Mouse (Mus musculus) heart, adult 8-10 months (tissue): Measurements from ENCODE around the gene Ncapg2. TPM values are rescaled to one million over a fixed set of nuclear protein-coding genes. Genes with fewer than 3 reads are reported as not detected.

Experiments used
- DNase-seq: peaks from one replicate; pipeline ENCODE4 v3.0.0; 2022; ENCODE audit warnings: low spot score
- total RNA-seq, 4 experiments: library from RNA; stranded (reverse); gene quantifications; 2 replicates each; pipeline ENCODE4 v1.2.4; 2022

Ncapg2 gene
- total RNA-seq: 1 to 10 TPM; 2.6 to 4.2 (median 2.7) TPM

- peak; percentile 97 for DNase-seq
Measured at GRCm38 (mm10) chr12:116405045-116405835, at the start of gene Ncapg2. Ncapg2 (plus strand) TSS chr12:116405402.

GRCm38 (mm10) chr12:116362091-116362490 is 43.1 kb upstream of the Ncapg2 start:
- DNase-seq: no peak

DNA sequence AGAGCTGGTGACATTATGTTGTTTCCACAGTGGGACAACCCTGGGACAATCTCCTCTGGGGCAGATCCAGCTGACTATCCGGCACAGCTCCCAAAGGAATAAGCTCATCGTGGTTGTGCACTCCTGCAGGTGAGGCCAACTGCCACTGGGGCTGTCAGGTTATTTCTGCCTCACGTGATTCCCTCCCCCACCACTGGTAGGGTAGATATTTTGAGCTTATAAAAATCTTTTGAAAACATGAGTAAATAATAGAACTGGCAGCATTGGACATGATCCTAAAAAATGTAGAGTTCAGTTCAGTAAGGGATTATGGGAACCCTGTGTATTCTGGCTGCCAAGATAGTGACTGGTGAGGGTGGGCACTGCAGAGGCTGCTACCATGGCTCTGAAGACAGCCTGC is 38.3 kb upstream of the Ncapg2 start:
- no peak for DNase-seq

DNA sequence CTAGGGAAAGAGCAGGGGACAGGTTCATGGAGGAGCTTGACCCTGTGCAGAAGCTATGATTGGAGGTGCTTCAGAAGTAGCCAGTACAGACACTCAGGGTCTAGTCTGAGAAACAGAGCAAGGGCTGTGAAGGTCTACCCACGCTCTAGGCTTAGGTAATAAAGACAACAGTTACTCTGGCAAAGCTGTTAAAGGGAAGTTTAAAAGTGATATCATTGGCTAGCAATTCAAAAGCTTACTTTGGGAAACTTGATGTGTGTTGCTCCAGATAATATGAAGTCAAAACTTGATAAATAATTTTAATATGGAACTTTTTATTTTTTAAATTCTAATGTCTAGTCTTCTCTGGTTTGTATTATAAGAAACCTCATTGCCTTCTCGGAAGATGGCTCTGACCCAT is 37.9 kb upstream of the Ncapg2 start:
- DNase-seq: no peak

DNA sequence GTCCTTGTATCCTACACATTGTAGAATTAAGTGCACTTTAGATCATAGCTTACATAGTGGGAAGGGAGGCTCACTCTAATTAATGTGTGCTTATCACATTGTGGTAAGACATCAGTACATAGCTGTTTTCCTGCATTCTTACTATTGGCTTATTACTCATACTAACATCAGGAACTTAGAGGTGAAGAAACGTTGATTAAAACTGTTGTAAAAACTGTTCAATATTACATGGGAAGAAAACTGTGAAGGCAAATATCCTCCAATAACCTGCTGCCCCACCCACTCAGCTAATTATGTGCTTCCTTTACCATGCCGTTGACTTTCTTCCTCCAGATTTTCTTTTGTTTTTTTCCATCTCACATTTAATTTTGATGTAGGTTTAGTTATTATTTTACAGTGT is 36.3 kb upstream of the Ncapg2 start:
- DNase-seq: no peak

DNA sequence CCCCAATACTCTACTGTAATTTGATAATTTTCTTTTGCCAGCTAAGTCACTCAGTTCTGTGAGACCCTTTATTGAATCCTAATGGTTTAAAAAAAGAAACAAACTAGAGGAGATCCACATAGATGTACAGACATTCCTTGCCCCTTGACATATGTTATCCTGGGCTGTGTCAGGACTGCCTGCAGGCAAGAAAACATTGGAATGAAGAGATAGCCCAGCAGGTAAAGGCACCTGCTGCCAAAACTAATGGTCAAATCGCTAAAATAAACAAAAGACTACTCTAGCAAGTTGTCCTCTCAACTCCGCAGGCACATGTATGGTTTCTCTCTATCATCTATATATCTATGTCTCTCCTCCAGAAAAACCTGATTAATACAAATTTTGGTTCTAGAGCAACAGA is 22.1 kb upstream of the Ncapg2 start:
- DNase-seq: no peak

DNA sequence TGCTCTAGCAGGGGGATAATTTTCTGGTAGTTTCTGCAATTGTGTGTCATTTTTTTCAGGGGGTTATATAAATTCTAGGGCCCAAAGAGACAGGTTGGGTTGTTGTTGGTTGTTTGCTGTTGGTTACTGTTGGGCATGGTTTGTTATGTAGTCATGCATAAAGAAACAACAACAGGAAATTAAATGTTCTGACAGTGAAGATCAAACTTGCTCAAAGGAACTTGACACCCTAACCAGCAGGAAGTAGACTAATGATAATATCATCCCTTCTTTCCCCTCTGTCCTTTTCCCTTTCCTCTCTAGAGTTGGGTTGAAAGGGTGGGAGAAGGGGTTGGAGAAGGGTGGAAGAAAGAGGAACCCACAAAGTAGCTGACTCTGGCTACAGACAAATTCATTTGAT is 21.2 kb upstream of the Ncapg2 start:
- DNase-seq: no peak

DNA sequence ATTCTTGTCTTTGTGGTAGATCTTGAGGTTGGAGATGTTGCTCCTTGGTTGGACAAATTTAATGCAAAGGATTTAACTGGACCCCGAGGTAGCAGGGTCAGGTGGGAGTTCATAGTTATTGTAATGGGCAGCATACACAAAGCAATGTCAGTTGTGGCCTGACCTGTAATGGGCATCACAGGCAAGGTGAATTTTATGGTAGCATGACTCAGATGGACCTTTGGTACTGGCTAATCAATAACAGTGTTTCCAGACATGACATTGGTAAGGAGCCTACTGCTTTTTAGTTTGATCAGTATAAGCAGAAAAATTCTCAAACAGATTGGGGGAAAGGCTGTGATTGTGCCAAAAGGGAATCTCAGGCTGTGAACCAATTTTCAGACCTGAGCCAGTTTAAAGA is 18.4 kb upstream of the Ncapg2 start:
- no peak for DNase-seq

DNA sequence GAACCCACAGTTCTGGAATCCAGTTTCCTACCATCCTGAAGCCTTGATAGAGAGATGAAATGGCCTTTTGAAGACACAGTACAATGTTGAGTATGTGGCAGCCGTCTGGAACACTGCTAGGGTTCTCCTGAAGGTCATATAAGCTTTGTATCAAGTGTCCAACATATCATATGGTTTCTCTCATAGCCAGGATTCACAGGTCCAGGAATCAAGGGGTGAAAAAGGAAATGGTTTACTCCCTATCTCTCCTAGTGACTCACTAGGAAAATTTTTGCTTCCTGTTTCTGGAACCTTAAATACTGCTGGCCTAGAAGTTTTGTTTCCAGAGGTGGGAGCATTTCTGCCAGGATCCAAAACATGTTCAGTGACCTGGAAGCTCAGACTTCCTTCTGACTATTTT is 15.3 kb upstream of the Ncapg2 start:
- DNase-seq: no peak

DNA sequence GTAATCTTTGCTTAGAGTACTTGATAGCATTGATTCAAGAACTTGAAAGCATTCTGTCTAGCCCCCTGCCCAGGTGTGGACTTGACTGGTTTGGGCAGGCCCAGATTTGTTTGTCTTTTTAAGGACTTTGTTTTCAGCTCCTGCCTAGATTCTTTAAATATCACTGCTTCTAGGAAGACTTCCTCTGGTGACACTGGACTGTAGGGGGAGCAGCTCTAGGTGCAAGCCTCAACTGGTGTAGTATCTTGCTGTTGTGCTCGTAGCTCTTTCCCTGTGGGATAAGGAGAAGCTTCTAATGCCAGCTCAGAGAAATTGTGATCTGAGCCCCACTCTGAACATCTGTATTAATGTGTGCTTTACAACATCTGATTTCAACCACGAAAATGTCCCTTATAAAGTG is 10.9 kb upstream of the Ncapg2 start:
- no peak for DNase-seq

GRCm38 (mm10) chr12:116395312-116395711 is 9.9 kb upstream of the Ncapg2 start:
- no peak for DNase-seq

- no peak for DNase-seq
Measured at GRCm38 (mm10) chr12:116396072-116396695, 9.0 kb upstream of the Ncapg2 start.

GRCm38 (mm10) chr12:116404012-116404679 is 1.1 kb upstream of the Ncapg2 start:
- no peak for DNase-seq

GRCm38 (mm10) chr12:116405836-116406155 is 594 bp downstream of the Ncapg2 start:
- DNase-seq: no peak

DNA sequence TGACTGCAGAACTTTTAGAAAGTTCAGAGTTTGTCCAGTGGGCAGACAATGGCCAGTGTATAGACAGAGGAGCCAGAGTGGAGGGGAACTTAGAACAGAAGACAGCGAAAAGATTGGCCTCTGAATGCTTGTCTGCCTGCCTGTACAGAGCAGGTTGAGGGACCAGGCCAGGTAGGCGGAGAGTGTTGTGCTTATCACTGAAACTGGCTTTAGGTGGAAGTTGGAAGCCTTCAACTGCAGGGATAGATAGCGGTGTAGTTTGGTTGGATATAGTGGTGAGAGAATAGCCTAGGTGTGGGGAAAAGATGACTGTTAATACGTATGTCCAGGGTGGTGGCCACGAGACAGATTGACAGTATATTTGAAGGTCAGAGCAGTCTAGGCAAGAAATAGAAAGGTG is 2.7 kb downstream of the Ncapg2 start:
- DNase-seq: no peak

DNA sequence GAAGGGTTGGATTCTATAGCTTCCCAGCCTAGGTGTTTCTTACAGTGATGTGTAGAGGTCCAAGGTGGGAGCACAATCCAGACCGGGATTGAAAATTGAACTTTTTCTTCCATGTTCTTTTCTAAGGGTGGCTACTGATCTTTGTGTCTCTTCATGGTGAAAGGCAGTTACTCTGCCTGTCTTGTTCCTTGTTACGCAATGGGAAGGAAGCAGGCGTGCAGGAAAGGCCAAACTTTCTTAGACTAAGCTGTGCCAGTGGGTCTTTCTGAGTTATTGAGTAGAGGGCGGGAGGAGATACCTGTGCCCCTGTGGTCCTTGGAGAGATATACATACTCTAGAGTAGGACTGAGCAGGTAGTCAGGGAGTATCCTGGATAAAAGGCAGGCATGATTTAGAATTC is 9.7 kb downstream of the Ncapg2 start:
- DNase-seq: no peak

GRCm38 (mm10) chr12:116416514-116416913 is 11.3 kb downstream of the Ncapg2 start:
- DNase-seq: no peak

DNA sequence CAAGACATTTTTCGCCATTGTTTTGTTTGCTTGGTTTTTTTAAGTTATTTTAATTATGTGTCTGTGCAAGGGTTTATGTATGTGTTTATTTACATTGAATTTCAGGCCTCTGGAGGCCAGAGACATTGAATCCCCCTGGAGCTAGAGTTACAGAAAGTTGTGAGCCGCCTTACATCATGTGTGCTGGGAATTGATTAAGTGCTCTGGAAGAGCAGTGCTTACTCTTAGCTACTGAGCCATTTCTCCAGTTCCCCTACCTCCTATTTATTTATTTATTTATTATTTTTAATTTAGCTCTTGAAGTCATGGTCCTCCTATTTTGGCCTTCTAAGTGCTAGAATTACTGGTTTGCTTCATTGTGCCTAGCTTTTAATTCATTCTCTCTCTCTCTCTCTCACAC is 16.5 kb downstream of the Ncapg2 start:
- no peak for DNase-seq

GRCm38 (mm10) chr12:116425392-116425791 is 20.2 kb downstream of the Ncapg2 start:
- DNase-seq: no peak

- no peak for DNase-seq
Measured at GRCm38 (mm10) chr12:116433742-116434141, 28.5 kb downstream of the Ncapg2 start.

- DNase-seq: no peak
Measured at GRCm38 (mm10) chr12:116435232-116435631, 30.0 kb downstream of the Ncapg2 start.

DNA sequence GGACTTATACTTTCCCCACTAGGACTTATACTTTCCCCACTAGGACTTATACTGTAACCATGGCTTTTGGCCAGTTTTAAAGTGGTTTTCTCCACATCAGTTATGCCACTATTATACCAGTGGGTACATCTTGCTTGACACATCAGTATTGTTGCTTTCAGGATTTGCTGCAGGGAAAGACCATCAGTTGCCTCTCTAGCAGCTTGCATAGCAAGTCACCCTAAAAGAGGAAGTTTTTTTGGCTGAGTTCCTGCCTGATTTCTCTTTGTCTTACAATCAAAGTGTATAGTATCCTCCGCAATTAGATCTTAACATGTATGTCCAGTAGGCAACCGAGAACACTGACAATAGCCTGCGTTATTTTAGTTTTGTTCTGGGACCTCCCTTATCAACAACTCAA is 30.9 kb downstream of the Ncapg2 start:
- DNase-seq: no peak

- no peak for DNase-seq
Measured at GRCm38 (mm10) chr12:116438591-116438990, 33.4 kb downstream of the Ncapg2 start.
